Mouse (Mus musculus): ENCODE measurements at regions not wholly inside any gene's neighbourhood (a gene's known extent, or its start where the extent isn't known, plus 50 kb on each side); places are given as distances from the start of the nearest gene placed in this dataset.
A peak's percentile ranks its signal among the peaks of the same experiment; 100 is the strongest.

DNA sequence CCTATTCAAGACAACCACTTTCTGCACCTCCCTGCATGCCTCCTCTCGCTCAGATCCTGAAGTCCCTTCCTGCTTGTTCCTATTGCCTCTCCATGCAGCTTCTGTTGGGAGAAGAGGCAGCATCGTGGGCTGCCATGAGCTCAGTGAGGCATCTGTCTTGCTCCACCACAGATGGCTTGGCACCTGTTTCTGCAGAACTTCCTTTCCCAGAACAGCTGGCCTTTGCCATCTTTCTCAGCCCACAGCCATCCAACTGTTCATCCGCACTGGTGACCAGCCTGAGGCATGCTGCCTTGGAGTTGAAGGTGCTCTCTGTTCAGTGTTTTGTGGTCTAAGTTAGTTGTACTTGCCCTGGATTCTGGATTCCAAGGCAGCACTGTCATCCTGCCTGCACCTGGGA, 312.5 kb downstream of the Cmpk2 start:
- no peak for DNase-seq

DNA sequence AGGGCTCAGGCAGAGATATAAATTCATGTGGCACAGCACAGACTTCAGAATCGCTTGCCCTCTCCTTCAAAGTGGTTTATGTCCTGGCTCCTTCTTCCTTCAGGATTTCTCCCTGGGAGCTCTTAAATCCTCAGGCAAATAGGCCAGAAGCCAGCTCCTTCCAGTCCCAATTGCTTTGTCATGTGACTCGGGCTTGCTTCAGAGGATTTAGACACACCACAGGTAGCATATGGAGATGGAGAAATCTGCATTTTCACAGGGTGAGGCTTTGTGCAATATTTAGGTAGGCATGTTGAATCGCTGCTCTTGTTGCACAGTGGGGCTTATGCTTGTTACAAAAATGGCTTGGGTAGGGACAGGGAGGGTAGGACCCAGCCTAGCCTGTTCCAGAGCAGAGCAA, 309.8 kb downstream of the Cmpk2 start:
- no peak for DNase-seq

DNA sequence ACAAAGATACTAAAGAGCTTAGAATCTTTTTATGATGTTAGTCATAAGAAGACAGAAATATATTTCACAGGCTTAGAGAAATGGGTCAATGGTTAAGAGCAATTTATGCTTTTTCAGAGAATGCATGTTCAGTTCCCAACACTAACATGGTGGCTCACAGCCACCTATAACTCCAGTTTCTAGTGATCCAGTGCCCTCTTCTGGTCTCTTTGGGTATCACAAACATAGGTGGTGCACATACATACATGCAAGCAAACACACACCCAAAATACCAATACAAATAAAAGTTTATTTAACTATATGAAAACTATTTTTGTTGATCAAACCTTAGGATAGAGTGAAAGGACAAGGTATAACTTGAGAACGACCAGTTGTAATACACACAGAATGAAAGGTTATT, 308.0 kb downstream of the Cmpk2 start:
- DNase-seq: no peak

DNA sequence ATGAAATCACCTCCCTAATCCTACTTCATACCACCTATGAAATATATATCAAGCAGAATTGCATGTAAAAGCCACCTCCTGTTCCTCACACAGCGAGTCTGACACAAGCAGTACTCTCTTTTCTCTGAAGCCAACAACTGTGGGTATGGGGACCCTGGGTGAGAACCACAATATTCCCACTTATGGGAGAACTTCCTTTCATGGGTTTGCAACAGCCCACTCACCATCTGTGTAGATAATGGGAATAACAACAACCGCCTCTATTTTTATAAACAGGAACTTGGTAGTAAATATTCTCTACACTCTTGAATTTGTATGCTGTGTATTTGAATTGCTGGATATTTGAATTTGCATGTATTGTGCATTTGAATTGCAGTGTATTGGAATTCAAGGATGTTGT, 305.0 kb downstream of the Cmpk2 start:
- no peak for DNase-seq

DNA sequence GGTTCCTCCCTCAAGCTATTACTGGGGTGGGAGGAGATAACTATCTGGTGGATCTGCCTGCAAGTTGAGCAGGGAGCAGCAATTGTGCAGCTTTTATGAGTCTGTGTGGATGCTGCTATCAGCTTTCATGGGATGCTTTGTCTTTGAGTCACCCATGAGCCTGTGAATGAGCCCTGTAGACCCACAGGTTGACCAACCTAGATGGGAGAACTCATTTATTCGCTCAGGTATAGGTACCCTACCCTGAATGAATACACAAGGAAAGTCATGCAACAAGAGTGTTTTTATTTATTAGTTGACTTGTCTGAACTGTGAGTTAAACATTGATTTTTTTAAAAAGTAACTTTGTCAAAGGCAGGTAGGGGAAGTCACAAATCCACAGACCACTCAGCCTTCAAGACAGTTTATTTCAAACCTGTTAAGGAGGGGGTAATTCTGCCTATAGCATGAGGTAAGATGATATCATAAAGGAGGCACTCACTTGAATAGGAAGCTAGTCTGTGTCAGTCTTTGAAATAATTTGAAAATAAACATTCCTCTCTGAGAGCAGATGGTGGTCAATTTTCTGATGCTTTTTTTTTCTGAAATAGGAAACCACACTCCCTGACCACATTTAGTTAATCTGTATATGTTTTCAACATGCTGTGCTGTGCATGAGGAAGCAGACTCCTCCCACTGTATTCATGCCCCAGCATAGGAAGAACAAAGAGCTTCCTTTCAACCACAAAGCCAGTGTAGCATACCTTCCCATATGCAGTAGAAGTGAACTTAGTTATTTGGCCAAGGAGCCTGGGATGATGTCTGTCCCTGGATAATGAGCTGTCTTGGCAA, 302.0 kb downstream of the Cmpk2 start:
- DNase-seq: no peak

DNA sequence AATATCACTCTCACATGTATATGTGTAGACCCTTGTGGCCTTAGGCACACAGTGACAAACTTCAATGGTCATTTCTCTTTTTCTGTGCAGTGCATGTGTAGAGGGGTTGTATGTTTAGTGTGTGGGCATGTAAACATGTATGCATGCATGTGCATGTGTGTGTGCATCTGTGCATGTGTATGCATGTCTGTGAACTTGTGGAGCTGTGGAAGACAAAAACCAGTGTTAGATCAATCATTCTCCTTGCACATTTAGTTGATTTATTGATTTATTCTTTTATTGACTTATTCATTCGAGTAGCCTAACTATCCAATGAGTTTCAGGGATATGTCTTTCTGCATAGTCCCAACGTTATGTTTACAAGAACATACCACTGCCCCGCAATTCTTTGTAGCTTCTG, 298.5 kb downstream of the Cmpk2 start:
- DNase-seq: no peak

DNA sequence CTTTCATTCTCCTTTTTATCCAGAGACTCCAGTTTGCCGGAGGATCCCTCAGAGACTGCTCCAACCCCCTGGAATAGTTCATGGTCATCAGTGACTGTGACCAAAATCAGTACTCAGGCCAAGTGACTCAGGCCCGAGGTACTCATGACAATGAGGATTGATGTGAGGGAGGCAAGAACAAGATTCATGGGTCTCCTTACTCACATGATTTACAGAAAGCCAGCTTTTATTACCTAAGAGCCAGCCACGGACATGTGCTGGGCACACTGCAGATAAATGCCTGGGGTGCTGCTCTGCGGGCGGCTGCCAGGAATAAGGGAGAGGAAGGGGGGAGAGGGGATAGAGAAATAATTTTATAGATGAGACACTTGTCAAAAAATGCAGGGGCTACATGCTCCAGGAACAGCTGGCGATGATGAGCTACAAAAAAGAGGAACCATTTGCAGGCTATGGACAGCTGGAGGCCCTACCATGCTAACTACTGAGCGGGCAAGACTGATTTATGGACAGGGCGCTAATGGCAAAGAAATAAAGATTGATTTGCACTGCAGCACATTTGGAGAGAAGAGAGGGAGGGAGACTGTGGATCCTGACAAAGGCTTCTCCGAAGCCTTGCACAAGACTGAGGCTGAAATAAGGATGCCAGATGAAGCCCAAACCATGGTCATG, 289.8 kb downstream of the Cmpk2 start:
- DNase-seq: peak; percentile 65 to 76

DNA sequence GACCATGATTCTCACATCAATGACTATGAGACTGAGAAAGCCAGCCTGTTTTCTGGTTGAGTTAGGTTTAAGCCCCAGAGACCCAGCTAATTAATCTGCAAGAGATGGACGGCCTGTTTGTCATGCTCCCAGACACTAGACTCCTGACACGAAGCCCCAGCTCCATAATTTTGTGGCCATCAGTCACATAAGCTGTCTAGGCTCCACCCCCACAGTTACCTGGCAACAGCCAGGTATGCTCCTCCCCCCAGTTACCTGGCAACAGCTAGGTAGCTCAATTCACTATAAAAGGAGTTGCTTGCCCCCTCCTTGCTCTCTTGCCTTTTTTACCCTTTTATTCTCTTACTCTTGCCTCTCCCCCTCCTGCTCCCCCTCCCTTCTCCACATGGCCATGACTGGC, 287.3 kb downstream of the Cmpk2 start:
- no peak for DNase-seq

DNA sequence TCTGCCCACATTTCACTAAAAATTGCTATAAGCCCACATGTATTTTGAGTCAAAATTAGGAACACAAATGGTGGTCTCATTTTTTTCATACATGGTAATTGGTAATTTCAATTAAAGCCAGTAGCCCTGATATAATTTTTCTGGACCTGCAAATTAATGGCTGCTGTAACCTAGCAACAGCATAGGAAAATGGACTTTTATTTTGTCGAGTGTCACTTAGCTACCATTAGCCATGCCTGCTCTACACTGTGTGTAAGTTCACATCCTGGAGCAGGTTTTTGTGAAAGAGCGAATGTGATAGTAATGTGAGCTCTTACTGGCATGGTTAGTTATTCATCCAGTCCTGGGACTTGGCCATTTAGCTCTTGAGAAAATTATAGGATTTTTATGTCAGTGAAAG, 285.6 kb downstream of the Cmpk2 start:
- DNase-seq: no peak

DNA sequence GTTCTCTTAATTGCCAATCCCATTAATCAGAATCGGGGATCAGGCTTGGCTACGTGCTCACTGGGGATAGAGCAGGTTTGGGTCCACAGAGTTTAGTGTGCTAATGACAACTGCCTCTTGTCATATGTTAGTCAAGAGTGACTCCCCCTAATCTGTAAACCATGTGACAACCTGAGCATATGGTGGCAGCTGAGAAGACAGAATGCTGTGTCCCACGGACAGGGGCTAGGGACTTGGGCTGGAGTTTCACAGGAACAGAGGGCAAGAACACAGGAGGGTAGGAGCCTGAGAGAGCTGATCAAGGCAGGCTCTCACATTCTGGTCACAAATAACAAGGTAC, 265.5 kb downstream of the Cmpk2 start:
- DNase-seq: no peak

DNA sequence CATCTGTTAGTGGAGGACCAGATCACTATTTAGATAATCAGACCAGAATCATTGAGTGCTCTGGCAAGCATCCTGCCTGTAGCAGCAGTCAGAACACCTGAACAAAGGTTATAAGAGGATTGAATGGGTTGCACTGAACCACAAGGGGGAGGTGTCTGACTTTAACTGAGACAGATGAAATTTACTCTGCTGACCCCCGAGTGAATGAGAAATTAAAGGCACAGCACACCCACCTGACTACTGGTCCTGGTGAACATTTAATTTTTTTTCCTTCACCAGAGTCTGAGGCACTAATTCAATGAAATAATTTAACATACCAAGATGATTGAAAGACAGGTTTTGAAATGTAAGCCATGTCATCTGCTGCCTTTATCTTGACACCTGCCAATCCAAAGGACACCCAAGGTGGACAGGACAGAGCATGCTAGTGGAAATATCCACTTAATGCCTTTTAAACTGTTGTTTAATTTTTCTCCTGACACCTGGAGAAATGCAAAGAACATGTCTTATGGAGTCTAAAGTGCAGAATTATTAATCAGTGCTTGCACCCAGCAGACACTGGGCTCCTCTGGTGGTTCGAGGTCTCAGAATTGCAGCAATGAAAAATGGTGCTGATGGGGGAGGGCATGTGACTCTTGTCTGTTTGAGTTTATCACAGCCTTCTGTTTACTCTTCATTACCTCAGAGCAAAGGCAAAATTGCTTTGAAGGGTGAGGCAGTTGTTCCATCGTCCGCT, 265.0 kb downstream of the Cmpk2 start:
- no peak for DNase-seq

DNA sequence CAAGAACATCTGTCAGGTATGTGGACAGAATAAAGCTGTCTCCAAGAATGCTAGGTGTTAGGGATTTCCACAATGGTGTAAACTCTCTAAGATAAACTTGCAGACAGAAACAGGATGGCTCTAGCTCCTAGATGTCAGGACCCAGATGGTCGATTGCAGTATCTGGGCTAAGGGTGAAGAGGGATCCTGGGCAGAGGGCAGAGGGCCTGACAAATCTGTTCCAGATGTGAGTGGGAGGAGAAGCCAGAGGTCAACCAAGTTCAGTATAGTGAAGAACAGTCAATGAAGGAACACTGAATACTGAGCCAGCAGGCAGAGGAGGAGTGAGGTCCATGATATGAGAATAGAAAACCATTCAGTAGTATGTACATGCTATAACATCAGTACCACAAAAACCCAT, 254.4 kb downstream of the Cmpk2 start:
- DNase-seq: no peak

DNA sequence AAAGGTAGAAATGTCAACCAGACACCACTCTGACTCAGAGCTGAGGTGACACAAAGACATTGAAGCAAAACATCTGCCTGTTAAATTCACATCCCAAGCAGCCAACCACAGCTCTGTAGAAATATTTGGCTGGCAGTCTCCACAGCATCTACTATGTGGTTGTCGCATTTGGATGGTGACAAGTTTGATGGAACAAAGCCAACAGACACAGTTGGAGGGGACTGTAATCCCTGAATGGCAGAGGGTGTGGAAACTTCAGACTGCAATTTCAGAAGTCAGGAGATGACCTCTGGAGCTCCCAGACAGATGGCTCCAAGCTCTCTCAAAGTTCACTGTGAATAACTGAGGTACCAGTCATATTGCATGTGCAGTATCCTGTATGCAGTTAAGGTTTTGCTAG, 229.8 kb downstream of the Cmpk2 start:
- DNase-seq: no peak

DNA sequence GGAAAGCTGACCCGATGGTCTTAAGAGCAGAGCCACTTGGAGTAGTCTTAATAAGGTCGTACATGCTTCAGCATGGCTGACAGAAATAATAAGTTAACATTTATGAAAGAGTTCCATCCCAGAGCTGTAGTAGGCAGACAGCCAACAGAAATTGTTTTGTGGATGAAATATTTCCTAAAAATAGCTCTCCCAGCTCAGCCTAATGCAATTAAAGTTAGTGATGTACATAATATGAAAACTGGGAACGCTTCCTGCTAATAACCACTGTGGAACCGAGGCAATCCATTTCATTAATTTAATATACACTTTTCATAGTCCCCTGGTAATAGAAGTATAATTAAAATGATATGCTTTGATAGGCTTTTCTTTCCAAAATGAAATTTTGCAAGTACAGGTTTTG, 219.0 kb downstream of the Cmpk2 start:
- DNase-seq: no peak

DNA sequence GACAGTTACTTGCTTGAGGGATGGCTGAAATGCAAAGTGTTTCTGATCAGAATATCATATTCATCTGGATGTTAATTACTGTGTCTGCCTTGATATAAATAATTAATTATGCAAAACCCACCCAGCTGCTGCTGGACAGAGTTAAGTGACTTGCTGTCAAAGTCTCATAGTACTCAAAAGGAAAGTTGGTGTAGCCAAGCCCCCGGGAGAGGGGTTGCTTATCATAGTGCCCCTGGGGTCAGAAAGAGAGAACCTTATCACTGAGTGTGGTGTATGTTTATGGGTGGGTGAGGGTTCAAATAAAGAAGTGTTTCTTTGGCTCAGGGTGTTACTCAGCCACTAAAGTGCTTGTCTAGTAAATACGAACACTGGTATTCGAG, 211.6 kb downstream of the Cmpk2 start:
- no peak for DNase-seq

DNA sequence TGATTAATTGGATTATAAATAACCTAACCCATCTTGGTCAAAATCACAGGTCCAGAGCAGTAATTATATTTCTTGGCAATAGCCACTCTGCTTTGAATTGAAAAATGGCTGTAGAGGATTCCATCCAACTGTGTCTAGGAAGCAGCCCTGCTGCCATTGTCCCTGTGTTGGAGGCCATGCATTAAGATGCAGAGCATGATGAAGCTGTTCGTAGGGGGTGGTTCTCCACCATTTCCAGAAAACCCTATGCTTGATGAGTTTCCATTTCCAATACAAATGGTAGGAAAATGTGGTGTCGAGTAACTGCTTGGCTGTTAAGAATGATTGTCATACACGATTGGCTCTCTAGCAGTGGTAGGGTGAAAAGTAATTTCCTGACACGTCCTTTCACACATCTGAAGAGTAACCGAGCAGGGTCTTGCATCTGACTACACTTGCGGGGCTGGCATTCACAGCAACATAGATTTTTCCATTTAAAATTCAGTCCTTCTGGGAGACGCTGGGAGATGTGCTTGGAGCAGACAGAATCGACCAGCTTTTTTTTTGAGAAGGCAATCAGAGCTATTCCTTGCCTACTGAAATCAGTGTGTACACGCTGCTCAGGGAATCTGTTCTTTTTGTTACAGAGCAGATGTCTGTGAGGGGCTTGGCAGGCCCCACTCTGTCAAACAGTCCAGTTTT, 211.0 kb downstream of the Cmpk2 start:
- no peak for DNase-seq

DNA sequence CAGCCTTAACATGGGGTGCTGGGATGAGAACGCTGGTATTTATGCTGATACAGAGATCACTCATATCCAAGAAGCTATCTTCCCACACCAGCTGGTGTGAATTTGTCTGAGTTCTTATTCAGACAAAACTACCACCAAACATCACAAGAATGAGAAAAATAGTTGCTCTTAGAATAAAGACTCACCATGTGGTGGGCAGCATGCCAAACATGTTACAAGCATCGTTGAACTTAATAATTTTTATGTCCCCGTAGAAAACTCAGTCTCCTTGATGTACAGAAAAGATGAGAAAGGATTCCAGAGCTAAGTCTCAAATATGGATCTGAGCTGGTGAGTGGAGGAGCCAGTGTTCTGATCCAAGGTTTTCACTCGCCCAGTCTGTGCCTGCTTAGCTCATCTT, 196.5 kb downstream of the Cmpk2 start:
- DNase-seq: no peak

DNA sequence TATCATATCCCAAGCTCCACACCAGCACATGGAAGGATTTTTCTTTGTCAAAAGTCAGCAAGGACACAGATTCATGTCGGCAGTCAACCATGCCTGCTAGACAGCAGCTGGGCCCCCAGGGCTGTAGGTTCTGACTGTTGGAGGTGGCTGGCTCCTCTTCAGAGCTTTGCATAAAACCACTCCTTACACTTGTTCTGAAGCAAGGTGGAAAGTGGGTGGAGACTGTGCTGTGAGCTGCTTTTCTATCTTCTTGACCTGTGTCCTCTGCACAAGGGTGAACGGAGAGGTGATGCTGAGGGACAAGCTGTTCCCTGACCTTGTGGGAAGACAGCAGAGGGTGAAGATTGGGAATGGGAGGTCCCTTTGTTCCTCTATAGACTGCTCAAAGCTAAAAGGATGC, 185.2 kb downstream of the Cmpk2 start:
- DNase-seq: no peak

DNA sequence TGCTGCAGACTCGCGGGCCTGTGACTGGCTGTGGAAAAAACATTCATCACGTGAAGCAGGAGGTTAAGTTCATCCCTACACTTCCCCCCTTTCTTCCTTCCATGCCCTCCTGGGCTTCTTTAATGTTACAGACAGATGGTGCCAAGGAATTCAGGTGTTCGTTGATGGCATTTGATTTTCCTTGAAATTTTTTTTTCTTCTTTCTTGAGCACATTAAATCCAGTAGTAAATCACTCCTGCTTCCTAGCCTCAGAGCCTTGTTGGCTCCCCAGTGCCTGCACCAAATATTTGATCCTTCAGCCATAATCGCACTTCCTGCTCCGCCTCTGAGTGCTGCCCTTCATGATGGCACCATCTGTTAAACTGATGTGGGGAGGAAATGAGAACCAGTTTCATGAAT, 184.8 kb downstream of the Cmpk2 start:
- DNase-seq: no peak

DNA sequence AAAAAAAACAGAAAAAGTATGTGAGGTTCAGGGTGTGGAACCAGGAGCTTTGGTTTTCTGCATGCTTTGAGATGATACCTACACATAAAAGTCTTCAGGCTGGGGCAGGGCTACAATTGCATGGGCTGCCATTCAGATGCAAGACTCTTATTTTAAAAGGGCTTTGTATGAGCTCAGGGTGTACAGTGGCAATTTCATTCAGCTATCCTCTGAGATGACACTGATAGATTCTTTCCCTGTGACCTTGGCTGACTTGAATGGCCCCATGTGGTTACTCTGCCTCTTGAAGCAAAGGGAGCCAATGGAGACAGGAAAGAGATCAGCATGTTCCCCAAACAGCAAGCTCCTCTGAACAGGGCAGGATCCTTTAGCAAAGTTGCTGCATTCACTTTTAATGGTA, 177.1 kb downstream of the Cmpk2 start:
- DNase-seq: peak in 1 of 2 experiments; percentile 22

DNA sequence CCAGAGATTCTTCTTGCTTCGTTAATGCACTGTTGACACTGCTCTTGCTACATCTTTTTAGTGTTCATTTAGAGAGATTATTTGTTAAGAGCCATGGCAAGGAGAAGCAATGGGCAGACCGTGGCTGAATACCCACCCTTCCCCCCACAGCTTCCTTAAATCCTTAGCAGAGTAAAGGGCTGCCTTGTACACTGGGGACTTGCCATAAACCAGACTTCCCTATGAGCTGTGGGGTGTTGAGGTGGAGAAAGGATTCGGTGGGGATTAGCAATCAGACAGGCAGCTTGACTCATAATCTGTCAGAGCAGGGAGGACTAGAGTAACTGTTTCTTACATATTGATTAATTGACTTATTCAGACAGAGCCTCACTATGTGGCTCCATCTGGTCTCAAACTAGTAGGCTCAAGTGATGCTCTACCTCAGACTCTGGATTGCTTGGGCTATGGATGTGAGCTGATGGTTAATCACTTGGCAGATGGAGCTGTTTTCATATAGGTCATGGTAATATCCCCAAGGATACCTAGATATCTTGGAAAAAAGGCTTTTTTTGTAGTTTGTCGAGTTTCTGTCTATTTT, 166.7 kb downstream of the Cmpk2 start:
- DNase-seq: no peak

DNA sequence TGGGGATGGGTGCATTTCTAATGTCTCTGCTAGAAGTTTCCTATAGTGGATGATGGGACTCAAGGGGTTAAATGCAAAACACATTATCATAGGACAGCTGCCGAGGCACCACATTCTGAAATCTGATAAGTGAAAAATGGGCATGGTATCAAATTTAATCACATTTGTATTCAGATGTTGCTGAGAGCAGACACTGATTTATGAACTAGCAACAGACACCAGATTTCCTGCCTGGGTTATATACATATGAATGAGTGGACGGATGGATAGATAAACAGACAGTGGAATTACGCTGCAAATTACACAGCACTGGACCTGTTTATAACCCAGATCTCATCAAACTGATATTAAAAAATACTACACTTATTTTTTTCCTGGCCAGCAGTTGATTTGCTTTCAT, 166.2 kb downstream of the Cmpk2 start:
- no peak for DNase-seq

DNA sequence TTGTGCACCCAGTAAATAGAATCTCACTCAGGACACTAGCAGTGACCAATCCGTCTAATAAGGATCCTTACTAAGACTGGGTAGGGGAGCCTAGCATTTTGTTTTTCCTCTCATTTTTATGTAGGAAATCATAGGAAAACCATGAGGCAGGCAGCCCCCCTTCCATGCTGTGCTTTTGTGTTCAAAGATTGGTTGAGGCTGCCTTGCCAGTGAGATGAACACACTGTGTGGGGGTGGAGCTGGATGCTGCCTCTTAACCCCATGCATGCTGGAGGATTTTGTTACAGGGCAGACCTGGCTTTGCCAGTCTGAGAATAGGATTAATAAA, 162.8 kb downstream of the Cmpk2 start:
- DNase-seq: no peak

Data from adrenal gland, postnatal 36 days (tissue).